Mouse (Mus musculus) gastrocnemius, adult 2 months (tissue): ENCODE measurements around the gene Ugt1a5. TPM values are rescaled to one million over a fixed set of nuclear protein-coding genes. Genes with fewer than 3 reads are reported as not detected.
A peak's percentile ranks its signal among the peaks of the same experiment; 100 is the strongest.
"Not testable (repeated sequence)": the region's sequence is repeated elsewhere in the genome, so short reads cannot be mapped to it uniquely, and the experiment has no call there.

Experiments used
- DNase-seq: peaks from one replicate; pipeline ENCODE4 v3.0.0; 2022
- H3K27ac ChIP-seq: fragments of 200-600 bp; 2 replicates; pipeline ENCODE4 v1.8.1; 2022; ENCODE audit warnings: mild to moderate bottlenecking
- H3K4me3 ChIP-seq: fragments of 200-600 bp; 2 replicates; pipeline ENCODE4 v1.8.1; 2022; ENCODE audit warnings: mild to moderate bottlenecking, moderate library complexity
- CTCF ChIP-seq: fragments of 200-600 bp; IDR thresholded peaks from 2 replicates; pipeline ENCODE4 v1.8.1; 2022; ENCODE audit warnings: antibody characterized with exemption, mild to moderate bottlenecking, moderate library complexity
- intact Hi-C: fragments of 180-260 bp; cut with DNase I; formaldehyde crosslinking; loops from one replicate; pipeline ENCODE4 v1.15.1; 2025
- total RNA-seq, 2 experiments: library from RNA; stranded (reverse); gene quantifications; 2 replicates each; pipeline ENCODE4 v1.2.3; 2021

Ugt1a5 gene
- total RNA-seq, 2 experiments from 2014 or later: 0.14 to 0.23 TPM

- no peak for TF ChIP-seq CTCF
- Histone ChIP-seq H3K4me3 (no peak overlapping the region), H3K27ac (no peak overlapping the region)
- intact Hi-C loops: no loop called here
- DNase-seq: no peak
These were observed 53.2 kb downstream of the Ugt1a5 start for GRCm38 (mm10) chr1:88219054-88219453.

GRCm38 (mm10) chr1:88220336-88220735, 54.5 kb downstream of the Ugt1a5 start:
- no peak for DNase-seq
- H3K27ac ChIP-seq: no peak overlapping the region
- no peak overlapping the region for H3K4me3 ChIP-seq
- intact Hi-C loops: no loop called here
- TF ChIP-seq CTCF: no peak

GRCm38 (mm10) chr1:88222216-88222615, 56.4 kb downstream of the Ugt1a5 start:
- intact Hi-C loops: no loop called here
- no peak overlapping the region for H3K4me3 ChIP-seq
- H3K27ac ChIP-seq: no peak overlapping the region
- TF ChIP-seq CTCF: no peak
- no peak for DNase-seq

- DNase-seq, intact Hi-C loops, H3K27ac ChIP-seq, H3K4me3 ChIP-seq: not testable (repeated sequence)
These were observed 57.3 kb downstream of the Ugt1a5 start for GRCm38 (mm10) chr1:88223011-88223515.

- Histone ChIP-seq H3K4me3 (no peak overlapping the region), H3K27ac (no peak overlapping the region)
- TF ChIP-seq CTCF: no peak
- intact Hi-C loops: no loop called here
- no peak for DNase-seq
These were observed 57.8 kb downstream of the Ugt1a5 start for GRCm38 (mm10) chr1:88223591-88223990.

- peak; percentile 22 for DNase-seq
- no peak overlapping the region for H3K27ac ChIP-seq
- no peak for TF ChIP-seq CTCF
- H3K4me3 ChIP-seq: no peak overlapping the region
- intact Hi-C loops: no loop called here
These were observed 58.4 kb downstream of the Ugt1a5 start for GRCm38 (mm10) chr1:88224029-88224776.

GRCm38 (mm10) chr1:88225301-88225700, 59.5 kb downstream of the Ugt1a5 start:
- H3K4me3 ChIP-seq, H3K27ac ChIP-seq, DNase-seq: not testable (repeated sequence)
- intact Hi-C loops: loop anchor here (5.0 kb wide), 1 partner anchor 72 kb away; no protein-coding TSS in a partner anchor

GRCm38 (mm10) chr1:88225741-88226140, 59.9 kb downstream of the Ugt1a5 start:
- peak; percentile 14 for DNase-seq
- no peak overlapping the region for H3K4me3 ChIP-seq
- no peak overlapping the region for H3K27ac ChIP-seq
- intact Hi-C loops: loop anchor here (5.0 kb wide), 1 partner anchor 72 kb away; no protein-coding TSS in a partner anchor
- TF ChIP-seq CTCF: no peak

- no peak within 1 kb of the TSS for H3K4me3 ChIP-seq
- intact Hi-C loops: loop anchor here (5.0 kb wide), 1 partner anchor 70 kb away; no protein-coding TSS in a partner anchor
- no peak for TF ChIP-seq CTCF
- no peak within 1 kb of the TSS for H3K27ac ChIP-seq
- DNase-seq: peak; percentile 31
These were observed 61.0 kb downstream of the Ugt1a5 start, which contains the start of gene Mroh2a for GRCm38 (mm10) chr1:88226670-88227379. TSS of gene Mroh2a (plus strand) at chr1:88226986.

- H3K4me3 ChIP-seq: no peak overlapping the region
- H3K27ac ChIP-seq: no peak overlapping the region
- no peak for DNase-seq
- TF ChIP-seq CTCF: no peak
- intact Hi-C loops: loop anchor here (5.0 kb wide), 1 partner anchor 70 kb away; no protein-coding TSS in a partner anchor
These were observed 61.7 kb downstream of the Ugt1a5 start for GRCm38 (mm10) chr1:88227482-88227881.

- peak; percentile 23 for DNase-seq
- H3K27ac ChIP-seq: no peak overlapping the region
- intact Hi-C loops: loop anchor here (5.0 kb wide), 1 partner anchor 69 kb away; no protein-coding TSS in a partner anchor
- no peak for TF ChIP-seq CTCF
- no peak overlapping the region for H3K4me3 ChIP-seq
These were observed 62.3 kb downstream of the Ugt1a5 start for GRCm38 (mm10) chr1:88228121-88228520.

- H3K4me3 ChIP-seq: no peak overlapping the region
- DNase-seq: no peak
- TF ChIP-seq CTCF: no peak
- intact Hi-C loops: loop anchor here (5.0 kb wide), 1 partner anchor 68 kb away; no protein-coding TSS in a partner anchor
- no peak overlapping the region for H3K27ac ChIP-seq
These were observed 63.8 kb downstream of the Ugt1a5 start for GRCm38 (mm10) chr1:88229566-88229965.

- no peak for TF ChIP-seq CTCF
- Histone ChIP-seq H3K27ac (no peak overlapping the region), H3K4me3 (no peak overlapping the region)
- intact Hi-C loops: loop anchor here (5.0 kb wide), 1 partner anchor 67 kb away; no protein-coding TSS in a partner anchor
- DNase-seq: peak; percentile 25
These were observed 64.2 kb downstream of the Ugt1a5 start for GRCm38 (mm10) chr1:88229986-88230385.
